Mouse (Mus musculus): Measurements from ENCODE around the gene Prr5l.

Gene Prr5l

DNA sequence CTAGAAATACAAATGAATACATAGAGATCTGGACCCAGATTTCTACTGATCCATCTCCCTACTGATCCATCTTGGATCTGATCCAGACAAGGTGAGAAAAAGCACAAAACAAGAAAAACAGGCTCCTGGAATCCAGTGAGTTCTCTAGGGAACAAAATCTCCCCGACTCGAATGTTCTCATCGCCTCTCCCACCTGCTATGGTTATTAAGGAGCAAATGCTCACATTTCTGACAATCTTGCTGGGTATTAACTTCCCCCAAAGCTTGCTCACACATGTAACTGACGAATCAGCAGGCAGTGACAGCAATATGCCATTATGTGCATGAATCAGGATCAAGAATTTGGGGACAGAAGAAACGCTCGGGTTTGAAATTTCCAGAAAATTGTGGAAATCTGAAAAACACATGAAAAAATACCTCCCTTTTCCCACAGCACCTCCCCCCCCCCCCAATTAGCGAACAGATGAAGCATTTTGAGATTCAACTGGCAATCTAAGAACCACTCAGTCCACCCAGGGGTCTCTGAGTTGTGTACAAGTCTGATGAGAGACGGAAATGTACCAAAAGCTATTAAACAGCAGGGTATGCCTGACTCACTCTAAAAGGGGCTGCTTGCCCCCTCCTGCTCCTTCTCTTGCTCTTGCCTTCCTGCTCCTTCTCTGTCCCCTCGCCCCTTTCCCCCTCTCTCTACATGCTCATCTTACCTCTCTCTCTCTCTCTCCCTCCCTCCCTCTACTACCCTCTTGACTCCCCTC is 123.1 kb downstream of the Prr5l start:
- DNase-seq, result no peak

DNA sequence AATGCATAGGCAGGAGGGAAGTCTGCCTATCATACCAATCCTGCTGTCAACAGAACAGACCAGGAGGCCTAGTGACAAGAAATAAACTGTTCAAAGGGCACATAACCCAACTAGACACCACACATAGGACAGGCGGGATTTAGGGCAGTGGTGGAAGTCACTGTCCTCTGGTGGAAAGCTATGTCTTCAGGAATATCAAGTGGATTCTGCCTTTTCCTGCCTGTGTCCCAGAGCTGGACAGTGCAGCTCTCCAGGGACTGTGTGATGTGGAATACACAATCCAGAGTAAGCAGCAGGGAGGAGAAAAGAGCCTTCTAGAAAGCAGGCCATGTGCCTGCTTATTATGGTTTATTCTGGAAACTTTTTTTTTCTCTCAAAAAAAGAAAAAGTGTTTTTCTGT is 125.0 kb downstream of the Prr5l start:
- no peak for DNase-seq

DNA sequence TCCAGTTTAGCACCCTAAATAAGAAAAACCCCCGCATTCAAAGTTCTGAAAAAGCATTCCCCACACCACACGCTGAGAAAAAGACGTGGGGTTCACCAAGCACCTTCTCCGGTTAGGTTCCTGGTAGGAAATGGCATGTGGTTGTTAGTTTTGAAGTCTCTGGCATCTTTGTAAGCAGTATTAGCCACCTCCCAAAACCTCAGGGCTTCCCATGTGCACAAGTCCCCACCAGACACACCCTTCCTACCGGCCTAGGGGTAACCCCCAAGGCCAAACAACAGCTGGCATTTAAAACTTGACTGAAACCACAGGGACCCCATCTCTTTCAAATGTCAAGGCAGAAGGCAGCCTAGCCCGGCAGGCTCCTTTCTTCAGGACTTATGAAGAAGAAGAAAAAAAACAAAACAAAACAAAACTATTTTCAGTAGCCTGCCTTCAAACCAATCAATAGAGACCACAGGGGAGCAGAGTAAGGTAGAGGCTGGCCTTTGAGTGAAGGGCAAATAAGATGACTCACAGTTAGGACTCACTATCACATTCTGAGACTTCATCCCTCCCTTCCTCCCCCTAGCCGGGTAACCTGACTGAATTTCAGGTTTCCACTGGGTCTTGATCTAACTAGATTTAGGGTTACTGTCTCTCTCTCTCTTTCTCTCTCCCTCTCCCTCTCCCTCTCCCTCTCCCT is 126.6 kb downstream of the Prr5l start:
- DNase-seq, result no peak

DNA sequence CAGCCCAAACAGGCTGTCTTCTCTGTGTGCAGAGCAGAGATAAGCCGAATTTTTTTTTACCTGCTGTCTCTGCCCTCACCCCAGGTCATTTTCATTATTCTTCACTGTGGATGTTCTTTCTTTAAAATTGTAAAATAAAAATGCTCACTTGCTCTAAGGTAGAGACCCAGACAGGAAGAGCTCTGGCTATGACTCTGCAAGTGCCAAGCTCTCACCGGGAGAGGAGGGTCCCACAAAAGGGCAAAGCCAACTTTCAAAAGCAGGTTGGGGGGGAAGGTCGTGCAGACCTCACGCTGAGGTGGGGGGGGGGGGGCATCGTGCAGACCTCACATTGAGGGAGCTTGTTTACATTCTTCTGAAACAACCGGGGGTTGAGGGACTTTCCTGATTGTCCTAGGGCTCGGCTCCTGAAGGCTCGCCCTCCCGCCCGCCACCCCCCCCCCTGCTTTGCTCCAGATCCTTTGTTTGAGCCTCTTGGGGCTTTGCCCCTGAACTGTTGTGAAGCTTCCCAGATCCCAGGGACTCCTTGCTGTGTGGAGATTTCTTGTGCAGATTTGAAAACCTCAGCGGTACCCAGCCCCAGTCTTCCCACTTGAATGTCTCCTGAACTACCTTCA is 127.8 kb downstream of the Prr5l start:
- no peak for DNase-seq

DNA sequence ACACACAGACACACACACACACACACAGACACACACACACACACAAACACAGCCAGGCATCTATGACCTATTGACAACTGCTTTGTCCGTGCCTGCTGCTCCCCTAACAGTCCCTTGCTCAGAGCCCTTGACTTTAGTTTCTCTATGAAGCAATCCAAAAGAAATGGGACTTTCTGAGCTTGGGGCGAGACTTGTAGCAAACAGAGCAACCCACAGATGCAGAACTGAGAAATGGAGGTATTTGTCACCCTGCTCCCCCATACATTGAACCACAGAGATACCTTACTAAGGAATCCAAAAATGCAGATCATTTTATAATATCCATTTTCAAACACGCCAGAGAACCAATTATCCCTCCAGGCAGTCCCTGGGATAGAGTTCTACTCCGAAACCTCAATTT is 128.4 kb downstream of the Prr5l start:
- DNase-seq, result no peak

DNA sequence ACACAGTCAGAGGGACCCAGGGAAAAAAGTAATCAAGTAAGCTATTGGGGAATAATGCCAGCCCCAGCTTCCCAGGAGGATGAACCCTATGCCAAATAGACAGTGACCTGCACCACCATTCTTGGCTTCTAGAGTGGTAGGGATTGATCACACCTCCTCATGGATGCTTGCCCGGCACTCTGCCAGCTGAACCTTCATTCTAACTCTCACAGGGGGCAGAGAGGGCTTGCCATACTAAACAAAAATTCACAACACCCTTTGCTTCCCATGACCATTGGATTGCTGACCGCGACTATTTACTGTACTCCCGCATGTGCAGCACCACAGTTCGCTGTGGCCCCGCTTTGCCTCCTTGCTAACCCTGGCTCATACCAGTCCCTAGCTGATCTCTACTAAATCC is 129.8 kb downstream of the Prr5l start:
- peak; percentile 29 for DNase-seq

DNA sequence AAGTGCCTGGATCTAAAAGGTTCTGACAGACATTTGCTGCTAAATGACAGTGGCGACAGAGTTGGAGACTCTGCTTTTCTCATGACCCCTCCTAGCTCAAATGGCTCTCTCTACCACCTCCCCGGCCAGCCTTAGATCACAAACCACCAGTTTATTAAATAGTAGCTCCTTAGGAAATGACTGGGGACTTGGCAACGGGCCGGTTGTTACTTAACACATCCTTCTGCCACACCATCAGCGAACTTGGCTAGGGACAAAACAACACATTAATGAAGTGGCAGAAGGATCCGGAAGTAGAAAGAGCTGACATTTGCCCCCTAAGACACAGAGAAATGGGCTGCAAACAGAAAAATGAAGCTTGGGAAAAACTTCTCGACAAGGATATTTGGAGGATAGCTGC is 130.4 kb downstream of the Prr5l start:
- DNase-seq, result peak; percentile 80

DNA sequence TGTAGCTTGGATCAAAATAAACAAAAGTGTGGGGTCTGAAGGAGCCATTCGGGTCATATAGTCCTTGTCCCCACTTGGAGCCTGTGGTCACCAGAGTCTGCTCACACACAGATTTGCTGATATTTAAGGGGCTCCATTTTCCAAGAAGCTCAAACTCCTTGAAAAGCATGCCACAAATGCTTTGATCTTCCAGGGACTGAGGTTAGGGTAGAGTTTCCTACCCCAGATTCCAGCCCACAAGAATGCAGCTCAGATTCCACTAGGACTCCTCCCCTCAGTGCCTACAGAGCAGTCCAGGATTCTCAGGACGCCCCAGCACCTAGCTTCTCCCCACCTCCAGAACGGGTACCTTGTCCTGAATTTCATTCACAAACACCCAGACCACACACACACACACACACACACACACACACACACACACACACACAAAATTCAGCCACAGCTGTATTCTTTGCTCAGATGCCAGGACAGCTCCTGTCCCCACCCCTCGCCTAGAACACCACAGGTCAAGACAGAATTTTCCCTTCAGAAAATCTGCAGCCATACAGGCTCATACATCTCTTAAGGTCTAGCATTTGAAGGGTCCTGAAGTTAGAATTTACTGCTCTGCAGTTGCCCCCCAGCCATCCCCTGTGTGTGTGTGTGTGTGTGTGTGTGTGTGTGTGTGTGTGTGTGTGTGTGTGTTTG is 131.4 kb downstream of the Prr5l start:
- DNase-seq, result no peak

DNA sequence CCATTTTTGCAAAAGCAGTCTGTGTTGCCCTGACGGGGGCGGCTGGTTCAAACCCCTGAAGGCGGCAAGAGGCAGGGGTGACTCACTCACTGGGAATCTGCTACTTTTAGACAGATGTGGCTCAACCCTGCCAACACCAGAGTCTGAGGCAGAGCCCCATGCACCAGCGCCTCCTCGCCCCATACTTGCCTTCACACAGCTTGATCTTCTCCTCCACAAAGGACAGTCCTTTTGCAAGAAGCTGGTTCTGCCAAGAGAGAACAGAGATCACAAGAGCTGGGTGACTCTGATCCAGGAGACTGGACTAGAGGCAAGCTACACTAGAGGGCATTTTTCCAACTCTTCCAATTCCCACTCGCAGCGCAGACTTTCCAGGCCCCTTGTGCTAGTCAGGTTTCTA is 136.3 kb downstream of the Prr5l start:
- DNase-seq, result no peak

DNA sequence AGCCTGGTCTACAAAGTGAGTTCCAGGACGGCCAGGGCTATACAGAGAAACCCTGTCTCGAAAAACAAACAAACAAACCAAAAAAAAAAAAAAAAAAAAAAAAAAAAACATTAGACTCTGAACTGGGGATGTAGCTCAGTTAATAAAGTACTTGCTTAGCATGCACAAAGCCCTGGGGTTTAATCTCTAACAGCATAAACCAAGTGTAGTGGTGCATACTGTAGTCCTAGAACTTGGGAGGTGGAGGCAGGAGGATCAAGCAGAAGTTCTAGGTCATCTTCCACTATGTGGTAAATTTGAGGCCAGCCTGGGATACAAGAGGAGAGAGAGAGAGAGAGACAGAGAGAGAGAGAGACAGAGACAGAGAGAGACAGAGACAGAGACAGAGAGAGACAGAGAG is 137.2 kb downstream of the Prr5l start:
- peak; percentile 71 for DNase-seq

DNA sequence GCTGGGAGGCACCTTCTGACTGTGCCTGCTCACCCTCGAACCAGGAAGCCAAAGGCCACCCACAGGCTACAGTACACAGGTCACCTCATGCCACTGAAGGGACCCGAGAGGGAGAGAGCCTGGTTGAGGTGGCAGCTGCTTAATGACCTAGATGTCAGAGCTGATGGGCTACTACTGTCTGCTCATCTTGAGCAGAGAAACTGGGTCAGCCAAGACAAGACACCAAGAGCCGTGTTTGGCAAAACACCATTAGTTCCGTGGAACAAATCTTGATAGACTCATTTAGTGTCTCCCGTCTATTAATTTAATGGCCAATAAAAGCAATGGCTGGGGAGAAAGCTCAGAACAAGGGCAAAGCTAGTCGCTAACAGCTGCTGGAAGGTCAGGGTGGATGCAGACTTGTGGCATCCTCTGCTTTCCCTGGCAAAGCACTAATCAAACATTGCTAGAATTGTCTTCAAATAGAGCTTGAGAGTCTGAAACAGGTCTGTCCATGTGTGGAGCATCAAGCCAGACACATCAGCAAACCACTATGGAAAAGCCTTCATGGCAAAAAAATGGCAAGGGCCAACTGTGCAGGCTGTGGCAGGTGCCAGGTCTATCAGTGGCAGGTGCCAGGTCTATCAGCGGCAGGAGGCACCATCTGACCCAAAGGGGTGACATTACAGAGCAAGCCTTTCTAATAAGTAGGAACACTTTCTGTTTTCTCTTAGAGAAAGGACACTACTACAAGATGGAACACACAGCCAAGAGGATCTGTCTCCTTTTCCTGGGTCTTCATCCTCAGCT is 140.6 kb downstream of the Prr5l start:
- DNase-seq, result no peak

DNA sequence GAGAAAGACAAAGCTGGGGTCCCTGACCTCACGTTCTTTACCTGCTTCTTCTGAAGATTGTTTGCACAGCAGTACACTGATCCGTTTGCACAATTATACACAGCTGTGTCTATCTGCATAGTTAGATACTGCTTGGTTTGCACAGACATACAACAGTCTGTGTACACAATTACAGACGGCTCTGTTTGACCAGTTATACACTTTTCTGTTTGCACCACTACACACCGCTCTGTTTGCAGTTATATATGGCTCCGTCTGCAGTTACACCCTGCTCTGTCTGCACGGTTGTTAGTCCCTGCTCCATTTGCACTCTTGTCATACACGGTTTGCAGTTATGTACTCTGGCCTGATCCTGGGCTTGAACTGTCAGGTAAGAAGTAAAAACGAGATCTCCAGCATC is 141.2 kb downstream of the Prr5l start:
- no peak for DNase-seq

DNA sequence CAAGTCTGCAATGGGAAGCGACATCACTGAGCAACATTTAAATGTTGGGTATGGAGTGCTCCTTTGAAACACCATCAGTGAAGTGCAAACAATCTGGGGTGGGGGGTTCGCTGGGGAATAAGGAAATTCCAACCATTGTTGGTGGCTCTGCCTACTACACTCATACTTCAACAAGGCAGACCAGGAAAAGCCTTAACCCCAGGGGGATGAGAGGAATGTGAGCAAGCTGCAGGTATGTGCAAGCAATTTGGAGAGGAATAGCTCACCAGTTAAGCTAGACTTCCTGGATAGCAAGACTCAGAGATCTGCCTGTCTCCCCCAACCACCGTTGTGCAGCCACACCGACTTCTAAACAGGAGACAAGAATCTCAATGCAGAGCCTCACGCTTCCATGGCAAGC is 142.9 kb downstream of the Prr5l start:
- no peak for DNase-seq

DNA sequence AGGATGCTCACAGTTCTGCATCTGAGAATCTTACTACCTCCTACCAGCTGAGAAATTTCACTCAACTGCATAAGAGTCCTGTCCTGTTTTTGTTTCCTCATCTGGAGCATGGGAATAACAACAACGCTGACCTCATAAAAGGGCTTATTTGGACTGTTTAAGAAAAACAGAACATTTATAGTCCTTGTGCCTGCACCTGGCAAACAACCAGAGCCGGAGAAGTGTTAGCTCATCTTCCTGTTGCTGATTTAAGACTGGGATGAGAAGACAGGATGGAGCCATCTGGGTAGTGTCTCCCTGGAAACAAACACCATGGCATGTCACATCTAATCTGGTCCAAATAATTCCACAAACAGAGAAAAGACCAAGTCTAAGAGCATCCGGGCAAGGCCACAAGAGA is 149.3 kb downstream of the Prr5l start:
- peak; percentile 67 for DNase-seq

DNA sequence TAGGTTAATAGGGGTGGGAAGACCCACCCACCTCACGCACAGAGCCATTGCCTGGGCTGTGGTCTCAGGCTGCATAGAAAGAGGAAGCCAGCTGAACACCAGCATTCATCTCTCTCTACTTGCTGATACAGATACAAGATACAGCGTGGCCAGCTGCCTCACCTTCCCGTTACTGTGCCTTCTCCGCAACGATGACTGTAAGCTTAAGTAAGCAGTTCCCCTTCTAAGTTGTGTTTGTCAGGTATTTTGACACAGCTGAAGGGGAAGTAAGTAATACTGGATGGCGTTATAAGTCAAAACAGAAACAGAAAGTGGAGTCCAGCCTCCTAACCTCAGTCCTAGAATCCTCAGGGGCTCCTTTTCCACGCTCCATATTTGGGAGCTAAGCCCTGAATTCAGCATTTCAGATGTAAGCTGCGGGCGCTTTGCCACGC is 150.0 kb downstream of the Prr5l start:
- DNase-seq, result no peak

DNA sequence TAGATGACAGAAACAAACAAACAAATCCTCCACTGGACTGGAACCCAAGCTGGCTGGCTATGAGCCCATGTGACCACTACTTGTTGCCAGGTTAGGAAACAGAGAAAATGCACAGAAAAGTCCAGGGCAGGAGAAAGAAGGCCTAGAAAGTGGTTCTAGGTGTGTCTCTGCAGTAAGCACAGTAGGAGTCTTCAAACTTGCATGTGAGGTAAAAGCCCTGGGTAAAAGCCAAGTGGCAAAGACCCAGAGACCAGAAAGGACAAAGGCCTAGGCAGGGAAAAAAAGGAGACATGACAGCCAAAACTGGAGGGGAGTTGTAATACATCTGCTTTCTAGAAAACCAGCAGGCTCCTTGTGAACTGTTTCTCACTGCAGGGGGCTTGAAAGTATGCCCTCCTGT is 151.9 kb downstream of the Prr5l start:
- peak; percentile 84 for DNase-seq

DNA sequence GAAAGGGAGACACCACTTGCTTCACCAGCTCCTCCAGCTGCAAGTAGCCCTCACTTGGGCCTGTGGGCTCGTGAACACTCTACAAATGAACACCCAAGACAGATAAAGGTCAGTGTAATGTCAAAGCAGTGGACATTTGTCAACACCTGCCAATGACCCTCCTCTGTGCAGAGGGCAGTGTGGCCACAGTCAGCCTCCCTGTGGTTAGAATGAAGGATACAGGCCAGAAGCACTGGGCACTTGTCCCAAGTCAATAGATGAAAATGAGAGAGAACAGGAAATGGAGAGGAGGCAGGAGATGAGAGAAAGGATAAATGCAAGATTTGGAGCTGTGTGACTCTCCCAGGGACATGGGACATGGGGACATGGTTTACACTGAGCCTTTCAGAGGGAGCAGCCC is 153.4 kb downstream of the Prr5l start:
- DNase-seq, result no peak

DNA sequence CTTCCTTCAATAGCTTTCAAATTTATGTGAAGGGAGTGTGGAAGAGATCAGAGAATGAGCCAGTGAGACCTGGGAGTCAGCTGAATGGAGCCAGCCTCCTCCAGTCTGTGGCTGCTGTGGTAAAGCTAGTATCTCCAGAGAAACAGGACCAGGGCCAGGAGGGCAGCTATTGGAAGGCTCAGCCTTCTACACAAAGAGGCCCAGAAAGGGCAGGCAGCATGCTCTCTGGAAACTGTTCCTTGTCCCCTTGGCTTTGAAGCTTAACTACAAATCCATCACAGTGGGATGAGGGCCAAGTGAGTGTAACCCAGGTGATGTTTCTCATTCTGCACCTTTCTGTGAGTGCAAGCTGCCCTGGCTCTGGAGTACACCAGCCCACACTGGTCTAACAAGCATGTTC is 155.0 kb downstream of the Prr5l start:
- no peak for DNase-seq

DNA sequence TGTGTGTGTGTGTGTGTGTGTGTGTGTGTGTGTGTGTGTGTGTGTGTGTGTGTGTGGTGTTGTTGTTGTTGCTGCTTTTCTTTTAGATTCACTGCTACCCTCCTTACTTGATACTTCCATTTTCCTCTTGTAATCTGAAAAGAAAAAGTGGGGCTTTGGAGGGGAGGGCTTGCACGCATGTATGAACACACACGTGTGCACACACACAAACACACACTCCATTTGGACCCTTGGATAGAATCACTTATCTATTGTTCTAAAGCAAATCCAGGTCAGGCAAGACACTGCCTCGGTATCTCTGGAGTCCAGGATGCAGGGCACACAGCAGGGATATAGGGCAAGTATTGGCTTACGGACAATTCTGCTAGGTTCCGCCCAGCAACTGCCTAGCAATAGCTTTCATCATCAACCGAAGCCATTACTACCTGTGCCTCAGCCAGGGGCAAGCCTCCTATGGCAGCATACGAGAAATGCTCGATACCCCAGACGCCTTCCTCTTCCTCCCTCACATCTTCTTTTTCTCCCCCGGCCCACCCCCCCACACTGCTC is 159.4 kb downstream of the Prr5l start:
- DNase-seq, result no peak

DNA sequence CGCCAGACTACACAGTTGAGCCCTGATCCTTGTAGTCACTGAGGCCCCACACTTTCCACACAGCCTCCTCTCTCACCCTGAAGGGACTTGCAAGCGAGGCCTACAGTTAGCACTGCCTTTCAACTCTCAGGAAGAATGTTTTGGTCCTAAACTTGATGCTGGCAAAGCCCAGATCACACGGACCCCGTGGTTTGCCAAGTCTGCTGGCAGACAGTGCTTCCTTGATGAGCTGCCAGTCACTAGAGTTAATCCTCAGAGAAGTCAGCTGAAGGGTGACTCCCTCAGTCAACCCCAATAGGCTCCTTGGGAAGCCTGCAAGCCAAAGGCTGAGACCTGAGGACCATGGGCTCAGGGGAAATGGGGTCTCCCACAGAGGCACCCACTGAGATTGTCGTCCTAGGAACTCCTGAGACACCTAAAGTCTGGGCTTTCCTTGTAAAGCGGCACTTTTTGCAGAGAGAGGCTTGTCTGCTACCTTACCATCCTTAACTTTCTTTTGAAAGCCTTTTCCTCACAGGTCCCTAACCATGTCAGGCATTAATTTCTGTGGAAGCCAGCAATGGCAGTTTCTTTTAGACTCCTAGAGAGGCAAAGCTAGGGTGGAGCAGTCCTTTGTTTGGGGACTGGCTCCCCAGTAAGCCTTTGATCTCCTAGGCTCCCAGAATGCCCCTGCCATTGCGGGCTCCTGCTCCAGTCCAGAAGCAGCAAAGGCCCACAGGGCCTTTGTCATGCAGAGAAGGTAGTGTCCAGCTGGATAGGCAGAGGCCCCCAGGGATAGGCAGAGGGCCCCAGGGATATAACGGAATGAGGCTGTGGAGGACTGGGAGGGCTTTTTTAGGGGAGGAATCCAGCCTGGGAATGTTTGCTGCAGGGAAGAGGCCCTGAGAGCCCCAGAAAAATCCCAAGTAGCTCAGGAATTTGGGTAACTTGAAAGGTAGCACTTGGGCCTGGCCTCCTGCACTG is 160.2 kb downstream of the Prr5l start:
- DNase-seq, result peak; percentile 14

DNA sequence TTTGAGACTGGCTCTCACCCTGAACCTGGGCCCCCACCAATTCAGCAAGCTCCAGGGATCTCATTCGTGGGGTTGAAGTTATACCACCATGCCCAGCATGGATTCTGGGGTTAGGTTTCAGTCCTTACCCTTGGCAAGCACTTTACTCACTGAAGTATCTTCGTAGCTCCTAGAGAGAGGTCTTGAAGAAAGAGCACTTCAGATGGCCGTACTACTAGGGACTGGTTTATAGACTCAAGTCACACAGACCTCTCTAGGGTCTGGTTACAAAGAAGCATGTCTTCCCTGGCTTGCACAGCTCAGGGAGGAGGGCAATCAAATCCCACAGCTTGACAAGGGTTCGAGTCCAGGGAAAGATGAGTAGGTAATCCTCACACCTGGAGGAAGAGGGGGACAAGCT is 161.0 kb downstream of the Prr5l start:
- DNase-seq, result no peak

All from kidney, adult 9 months (tissue).